Mouse (Mus musculus): Measurements from ENCODE around the gene Rnf144a. TPM values are rescaled to one million over a fixed set of nuclear protein-coding genes. Genes with fewer than 3 reads are reported as not detected.
"Not testable (repeated sequence)": the region's sequence is repeated elsewhere in the genome, so short reads cannot be mapped to it uniquely, and the experiment has no call there.

Rnf144a gene
- total RNA-seq (2017): 193 and 199 TPM in 2 replicates

- peak; percentile 75 for ATAC-seq (ENCODE audit: extremely low read depth, insufficient number of reproducible peaks, low FRiP score, poor library complexity, severe bottlenecking)
Measured at GRCm38 (mm10) chr12:26415104-26415771, at the start of gene Rnf144a. TSS of gene Rnf144a (minus strand) at chr12:26415254.

- peak; percentile 64 for ATAC-seq (ENCODE audit: extremely low read depth, insufficient number of reproducible peaks, low FRiP score, poor library complexity, severe bottlenecking)
Measured at GRCm38 (mm10) chr12:26460091-26460490, 45.0 kb upstream of the Rnf144a start.

GRCm38 (mm10) chr12:26456028-26456698 is 41.1 kb upstream of the Rnf144a start, which contains the start of gene Rsad2:
TSS of gene Rsad2 (minus strand) at chr12:26456452.
- ATAC-seq (ENCODE audit: extremely low read depth, insufficient number of reproducible peaks, low FRiP score, poor library complexity, severe bottlenecking): peak; percentile 87

- no peak for ATAC-seq (ENCODE audit: extremely low read depth, insufficient number of reproducible peaks, low FRiP score, poor library complexity, severe bottlenecking)
Measured at GRCm38 (mm10) chr12:26454682-26455081, 39.6 kb upstream of the Rnf144a start.

- no peak for ATAC-seq (ENCODE audit: extremely low read depth, insufficient number of reproducible peaks, low FRiP score, poor library complexity, severe bottlenecking)
Measured at GRCm38 (mm10) chr12:26452951-26453350, 37.9 kb upstream of the Rnf144a start.

- ATAC-seq (ENCODE audit: extremely low read depth, insufficient number of reproducible peaks, low FRiP score, poor library complexity, severe bottlenecking): peak; percentile 69; the same call in 1 of the 2 replicates
Measured at GRCm38 (mm10) chr12:26451150-26451549, 36.1 kb upstream of the Rnf144a start.

GRCm38 (mm10) chr12:26449483-26449882 is 34.4 kb upstream of the Rnf144a start:
- no peak for ATAC-seq (ENCODE audit: extremely low read depth, insufficient number of reproducible peaks, low FRiP score, poor library complexity, severe bottlenecking)

- ATAC-seq (ENCODE audit: extremely low read depth, insufficient number of reproducible peaks, low FRiP score, poor library complexity, severe bottlenecking): no peak
Measured at GRCm38 (mm10) chr12:26446377-26447045, 31.5 kb upstream of the Rnf144a start.

GRCm38 (mm10) chr12:26444511-26444910 is 29.5 kb upstream of the Rnf144a start:
- no peak for ATAC-seq (ENCODE audit: extremely low read depth, insufficient number of reproducible peaks, low FRiP score, poor library complexity, severe bottlenecking)

GRCm38 (mm10) chr12:26444054-26444453 is 29.0 kb upstream of the Rnf144a start:
- peak; percentile 56; the same call in 1 of the 2 replicates for ATAC-seq (ENCODE audit: extremely low read depth, insufficient number of reproducible peaks, low FRiP score, poor library complexity, severe bottlenecking)

GRCm38 (mm10) chr12:26439366-26439765 is 24.3 kb upstream of the Rnf144a start:
- no peak for ATAC-seq (ENCODE audit: extremely low read depth, insufficient number of reproducible peaks, low FRiP score, poor library complexity, severe bottlenecking)

GRCm38 (mm10) chr12:26437950-26438349 is 22.9 kb upstream of the Rnf144a start:
- ATAC-seq (ENCODE audit: extremely low read depth, insufficient number of reproducible peaks, low FRiP score, poor library complexity, severe bottlenecking): no peak

GRCm38 (mm10) chr12:26436334-26436733 is 21.3 kb upstream of the Rnf144a start:
- no peak for ATAC-seq (ENCODE audit: extremely low read depth, insufficient number of reproducible peaks, low FRiP score, poor library complexity, severe bottlenecking)

GRCm38 (mm10) chr12:26428771-26429170 is 13.7 kb upstream of the Rnf144a start:
- not testable (repeated sequence) for ATAC-seq (ENCODE audit: extremely low read depth, insufficient number of reproducible peaks, low FRiP score, poor library complexity, severe bottlenecking)

- ATAC-seq (ENCODE audit: extremely low read depth, insufficient number of reproducible peaks, low FRiP score, poor library complexity, severe bottlenecking): no peak
Measured at GRCm38 (mm10) chr12:26424841-26425240, 9.8 kb upstream of the Rnf144a start.

- ATAC-seq (ENCODE audit: extremely low read depth, insufficient number of reproducible peaks, low FRiP score, poor library complexity, severe bottlenecking): peak; percentile 83
Measured at GRCm38 (mm10) chr12:26418322-26418721, 3.3 kb upstream of the Rnf144a start.

- no peak for ATAC-seq (ENCODE audit: extremely low read depth, insufficient number of reproducible peaks, low FRiP score, poor library complexity, severe bottlenecking)
Measured at GRCm38 (mm10) chr12:26416636-26417295, 1.7 kb upstream of the Rnf144a start.

GRCm38 (mm10) chr12:26414451-26415103 is 477 bp downstream of the Rnf144a start:
- no peak for ATAC-seq (ENCODE audit: extremely low read depth, insufficient number of reproducible peaks, low FRiP score, poor library complexity, severe bottlenecking)

GRCm38 (mm10) chr12:26413961-26414411 is 1.1 kb downstream of the Rnf144a start:
- ATAC-seq (ENCODE audit: extremely low read depth, insufficient number of reproducible peaks, low FRiP score, poor library complexity, severe bottlenecking): no peak
